Mouse (Mus musculus): ENCODE results near the gene Ascc2. TPM values are rescaled to one million over a fixed set of nuclear protein-coding genes. Genes with fewer than 3 reads are reported as not detected.

Gene Ascc2
- 20.6 and 22.7 TPM in 2 replicates for polyA plus RNA-seq (2012; rRNA removed)

GRCm38 (mm10) chr11:4637534-4638234 lies at the start of gene Ascc2:
Gene Ascc2 (plus strand): TSS chr11:4637747.

GRCm38 (mm10) chr11:4594608-4595500 lies 42.7 kb upstream of the Ascc2 start, which contains the start of gene Mtmr3:
Gene Mtmr3 (minus strand): TSS chr11:4594863.

GRCm38 (mm10) chr11:4620017-4620485 lies 17.5 kb upstream of the Ascc2 start, which contains the start of gene Gm11032:
Gene Gm11032 (plus strand): TSS chr11:4620067.

GRCm38 (mm10) chr11:4704072-4704964 lies 66.8 kb downstream of the Ascc2 start, which contains the start of the genes Uqcr10 and Zmat5:
Gene Uqcr10 (minus strand): TSS chr11:4704342.
Gene Zmat5 (plus strand): TSS chr11:4704678.

Other genes starting within 250 kb of the Ascc2 start
- 0.06 TPM in 1 of 2 replicates, not detected in the other for gene Hormad2, start 196.6 kb upstream of the Ascc2 start, polyA plus RNA-seq (2012; rRNA removed)
- 24.1 and 24.2 TPM in 2 replicates for gene Mtmr3, start 42.9 kb upstream of the Ascc2 start, polyA plus RNA-seq (2012; rRNA removed)
- gene Gm11032, start 17.7 kb upstream of the Ascc2 start, polyA plus RNA-seq (2012; rRNA removed), result not detected in 2 replicates
- gene Uqcr10, start 66.6 kb downstream of the Ascc2 start, polyA plus RNA-seq (2012; rRNA removed), result 1,257 and 1,459 TPM in 2 replicates
- 46.4 and 58.7 TPM in 2 replicates for gene Zmat5, start 66.9 kb downstream of the Ascc2 start, polyA plus RNA-seq (2012; rRNA removed)
- gene Cabp7, start 109.0 kb downstream of the Ascc2 start, polyA plus RNA-seq (2012; rRNA removed), result 0.06 TPM in 1 of 2 replicates, not detected in the other
- gene Nf2, start 211.8 kb downstream of the Ascc2 start, polyA plus RNA-seq (2012; rRNA removed), result 43.5 and 49.9 TPM in 2 replicates
- 41.8 and 56.2 TPM in 2 replicates for gene Nipsnap1, start 236.2 kb downstream of the Ascc2 start, polyA plus RNA-seq (2012; rRNA removed)

All from colon, adult 2 months (tissue).